Mouse (Mus musculus): ENCODE measurements around the gene Nbea. TPM values are rescaled to one million over a fixed set of nuclear protein-coding genes. Genes with fewer than 3 reads are reported as not detected.

Nbea gene
- total and polyA plus RNA-seq, 3 experiments: 0.04 to 0.27 TPM; not detected in 1

DNA sequence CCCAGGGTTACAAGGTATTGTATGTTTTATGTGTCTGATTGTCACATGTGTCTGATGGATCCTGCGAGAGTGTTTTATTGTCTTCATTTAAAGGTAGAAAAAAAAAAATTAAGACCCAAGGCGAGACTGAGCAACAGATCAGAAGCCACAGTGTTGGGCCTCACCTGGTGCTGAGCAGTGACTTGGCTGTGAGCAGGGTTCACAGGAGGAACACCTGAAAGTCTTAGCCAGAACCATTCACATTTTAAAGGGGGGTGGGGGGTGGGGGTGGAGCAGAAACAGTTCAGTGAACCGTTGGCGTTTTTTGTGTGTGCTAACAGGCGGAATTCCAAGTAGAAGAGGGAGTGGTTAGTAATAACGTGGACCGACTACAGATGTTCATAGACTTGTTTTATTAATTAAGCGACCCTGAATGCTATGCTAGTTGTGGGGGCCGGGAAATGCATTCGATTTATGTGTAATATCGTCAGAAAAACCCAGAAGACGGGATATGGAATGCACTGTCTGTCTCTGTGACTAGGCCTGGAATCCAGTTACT is 596.0 kb downstream of the Nbea start:
- H3K9ac ChIP-seq (ENCODE audit: control insufficient read depth, low read depth, low read length, poor library complexity, severe bottlenecking): no peak overlapping the region
- no peaks in the 10 kb centered on the region for H3K9me3 ChIP-seq (replicated peaks; ENCODE audit: insufficient read depth, low read length)
- H3K4me1 ChIP-seq (ENCODE audit: control insufficient read depth in 1 of 2, insufficient read depth in 2 of 2, low read length in 2 of 2): no peaks in the 10 kb centered on the region
- no peak for DNase-seq (ENCODE audit: low read depth, low spot score)
- no peak overlapping the region for H3K27ac ChIP-seq (ENCODE audit: control insufficient read depth, low read depth, low read length)
- no peaks in the 10 kb centered on the region for H3K79me2 ChIP-seq (ENCODE audit: control insufficient read depth, insufficient read depth, low read length, poor library complexity)
- no peaks in the 10 kb centered on the region for H3K36me3 ChIP-seq (ENCODE audit: control insufficient read depth in 1 of 2, insufficient read depth in 2 of 2, low read length in 2 of 2)
- no peaks in the 10 kb centered on the region for H3K27me3 ChIP-seq (ENCODE audit: control insufficient read depth in 1 of 2, insufficient read depth in 2 of 2, low read length in 2 of 2)
- TF ChIP-seq EP300 (IDR thresholded peaks at IDR 0.05; ENCODE audit: low read depth in 1 of 2, low read length in 2 of 2) (no peak), ETS1 (IDR thresholded peaks at IDR 0.05; ENCODE audit: low read depth, low read length) (no peak), MYC (IDR thresholded peaks at IDR 0.05; ENCODE audit: low read depth, low read length) (no peak), MXI1 (IDR thresholded peaks at IDR 0.05; ENCODE audit: low read depth, low read length) (no peak)
- H3K4me3 ChIP-seq (ENCODE audit: control insufficient read depth in 1 of 2, insufficient read depth in 1 of 2, low read depth in 2 of 2, low read length in 2 of 2): no peak overlapping the region
